Mouse (Mus musculus): ENCODE measurements around the gene B3gntl1. TPM values are rescaled to one million over a fixed set of nuclear protein-coding genes. Genes with fewer than 3 reads are reported as not detected.
"Not testable (repeated sequence)": the region's sequence is repeated elsewhere in the genome, so short reads cannot be mapped to it uniquely, and the experiment has no call there.

Gene B3gntl1
- polyA plus RNA-seq, 1 experiment from 2014 or later = 6.0 TPM

GRCm38 (mm10) chr11:121672312-121672989, 502 bp downstream of the B3gntl1 start:
- H3K36me3 ChIP-seq (ENCODE audit: control insufficient read depth, insufficient read depth) = peaks cover 6% of the 10 kb centered on the region
- no peak; the same call in 1 of the 2 replicates for ATAC-seq (replicated peaks; ENCODE audit: extremely low read depth, insufficient read depth, low FRiP score)
- peaks cover 8% of the 10 kb centered on the region for H3K4me1 ChIP-seq (ENCODE audit: control insufficient read depth, insufficient read depth, low read length)
- peak overlapping the region; percentile 70 for H3K4me2 ChIP-seq (ENCODE audit: low read depth, low read length)
- no peaks in the 10 kb centered on the region for H3K27me3 ChIP-seq (ENCODE audit: control insufficient read depth, insufficient read depth, low read length)
- peak overlapping the region; percentile 75 for H3K9ac ChIP-seq (ENCODE audit: low read length)
- peak overlapping the region; percentile 91 for H3K27ac ChIP-seq (ENCODE audit: low read length)
- under 1% methylated on average over 22 of the region's 22 CpGs for WGBS
- H3K9me3 ChIP-seq (replicated peaks; ENCODE audit: control insufficient read depth, low read length) = peaks cover 5% of the 10 kb centered on the region; the same call in 1 of the 2 replicates
- peak overlapping the region; percentile 64 for H3K4me3 ChIP-seq (ENCODE audit: low read length)

DNA sequence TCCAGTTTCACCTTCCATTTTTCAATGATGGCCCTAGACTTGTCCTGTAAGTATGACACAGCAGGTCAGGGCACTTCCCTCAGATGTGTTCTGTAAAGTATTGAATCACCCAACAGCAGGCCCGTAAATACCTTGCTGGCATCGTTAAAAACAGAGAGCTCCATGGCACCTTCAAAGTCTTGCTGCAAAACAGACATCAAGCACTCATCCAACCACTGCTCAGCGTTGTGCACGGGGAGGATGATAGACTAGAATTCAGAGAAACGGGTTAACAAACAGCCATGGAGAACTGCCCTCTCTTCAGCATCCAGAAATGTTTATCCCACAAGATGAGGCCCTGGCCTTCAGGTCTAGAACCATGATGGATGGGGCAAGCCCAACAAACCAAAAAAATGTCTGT, 2.0 kb downstream of the B3gntl1 start:
- peaks cover 2% of the 10 kb centered on the region; the same call in 1 of the 2 replicates for H3K9me3 ChIP-seq (replicated peaks; ENCODE audit: control insufficient read depth, low read length)
- H3K4me2 ChIP-seq (ENCODE audit: low read depth, low read length) = no peak overlapping the region
- H3K4me1 ChIP-seq (ENCODE audit: control insufficient read depth, insufficient read depth, low read length) = peaks cover 8% of the 10 kb centered on the region
- peaks cover 6% of the 10 kb centered on the region for H3K36me3 ChIP-seq (ENCODE audit: control insufficient read depth, insufficient read depth)
- no peaks in the 10 kb centered on the region for H3K27me3 ChIP-seq (ENCODE audit: control insufficient read depth, insufficient read depth, low read length)
- H3K4me3 ChIP-seq (ENCODE audit: low read length) = no peak overlapping the region
- H3K9ac ChIP-seq (ENCODE audit: low read length) = no peak overlapping the region
- no peak for ATAC-seq (replicated peaks; ENCODE audit: extremely low read depth, insufficient read depth, low FRiP score)
- WGBS = 93% methylated on average over 5 of the region's 5 CpGs
- no peak overlapping the region for H3K27ac ChIP-seq (ENCODE audit: low read length)

GRCm38 (mm10) chr11:121668776-121669175, 4.2 kb downstream of the B3gntl1 start:
- Histone ChIP-seq H3K4me1 (ENCODE audit: control insufficient read depth, insufficient read depth, low read length) (peaks cover 7% of the 10 kb centered on the region), H3K36me3 (ENCODE audit: control insufficient read depth, insufficient read depth) (peaks cover 6% of the 10 kb centered on the region), H3K27me3 (ENCODE audit: control insufficient read depth, insufficient read depth, low read length) (no peaks in the 10 kb centered on the region), H3K27ac (ENCODE audit: low read length) (no peak overlapping the region), H3K9ac (ENCODE audit: low read length) (no peak overlapping the region), H3K4me2 (ENCODE audit: low read depth, low read length) (no peak overlapping the region), H3K9me3 (replicated peaks; ENCODE audit: control insufficient read depth, low read length) (no peaks in the 10 kb centered on the region), H3K4me3 (ENCODE audit: low read length) (no peak overlapping the region)
- ATAC-seq (replicated peaks; ENCODE audit: extremely low read depth, insufficient read depth, low FRiP score) = no peak
- WGBS = 84% methylated on average over 5 of the region's 5 CpGs

GRCm38 (mm10) chr11:121667541-121667940, 5.4 kb downstream of the B3gntl1 start:
- no peak overlapping the region for H3K4me2 ChIP-seq (ENCODE audit: low read depth, low read length)
- H3K27me3 ChIP-seq (ENCODE audit: control insufficient read depth, insufficient read depth, low read length) = no peaks in the 10 kb centered on the region
- H3K4me3 ChIP-seq (ENCODE audit: low read length) = no peak overlapping the region
- WGBS = 94% methylated on average over 4 of the region's 4 CpGs
- no peak for ATAC-seq (replicated peaks; ENCODE audit: extremely low read depth, insufficient read depth, low FRiP score)
- H3K9me3 ChIP-seq (replicated peaks; ENCODE audit: control insufficient read depth, low read length) = no peaks in the 10 kb centered on the region
- peaks cover 6% of the 10 kb centered on the region for H3K36me3 ChIP-seq (ENCODE audit: control insufficient read depth, insufficient read depth)
- H3K27ac ChIP-seq (ENCODE audit: low read length) = no peak overlapping the region
- peaks cover 4% of the 10 kb centered on the region for H3K4me1 ChIP-seq (ENCODE audit: control insufficient read depth, insufficient read depth, low read length)
- no peak overlapping the region for H3K9ac ChIP-seq (ENCODE audit: low read length)

DNA sequence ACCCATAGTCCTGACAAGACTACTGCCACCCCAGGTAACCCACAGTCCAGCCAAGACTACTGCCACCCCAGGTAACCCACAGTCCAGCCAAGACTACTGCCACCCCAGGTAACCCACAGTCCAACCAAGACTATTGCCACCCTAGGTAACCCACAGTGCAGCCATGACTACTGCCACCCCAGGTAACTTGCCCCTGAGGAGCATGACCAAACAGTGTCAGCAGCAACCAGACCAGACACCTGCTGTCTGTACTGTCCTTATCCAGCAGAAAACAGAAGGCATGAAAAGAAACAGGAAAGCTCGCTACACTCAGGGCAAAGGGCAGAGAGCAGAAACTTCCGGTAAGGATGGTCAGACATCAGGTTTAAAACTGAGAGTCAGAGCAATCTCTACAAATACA, 11.8 kb downstream of the B3gntl1 start:
- no peak overlapping the region for H3K9ac ChIP-seq (ENCODE audit: low read length)
- H3K4me3 ChIP-seq (ENCODE audit: low read length) = no peak overlapping the region
- no peak overlapping the region for H3K4me2 ChIP-seq (ENCODE audit: low read depth, low read length)
- no peaks in the 10 kb centered on the region for H3K9me3 ChIP-seq (replicated peaks; ENCODE audit: control insufficient read depth, low read length)
- no peaks in the 10 kb centered on the region for H3K27me3 ChIP-seq (ENCODE audit: control insufficient read depth, insufficient read depth, low read length)
- WGBS = 83% methylated on average over 2 of the region's 2 CpGs
- 0 out of 2 replicates have a peak, but pooled peaks cover 2% of the 10 kb centered on the region for H3K36me3 ChIP-seq (ENCODE audit: control insufficient read depth, insufficient read depth)
- ATAC-seq (replicated peaks; ENCODE audit: extremely low read depth, insufficient read depth, low FRiP score) = no peak
- no peak overlapping the region for H3K27ac ChIP-seq (ENCODE audit: low read length)
- no peaks in the 10 kb centered on the region for H3K4me1 ChIP-seq (ENCODE audit: control insufficient read depth, insufficient read depth, low read length)

DNA sequence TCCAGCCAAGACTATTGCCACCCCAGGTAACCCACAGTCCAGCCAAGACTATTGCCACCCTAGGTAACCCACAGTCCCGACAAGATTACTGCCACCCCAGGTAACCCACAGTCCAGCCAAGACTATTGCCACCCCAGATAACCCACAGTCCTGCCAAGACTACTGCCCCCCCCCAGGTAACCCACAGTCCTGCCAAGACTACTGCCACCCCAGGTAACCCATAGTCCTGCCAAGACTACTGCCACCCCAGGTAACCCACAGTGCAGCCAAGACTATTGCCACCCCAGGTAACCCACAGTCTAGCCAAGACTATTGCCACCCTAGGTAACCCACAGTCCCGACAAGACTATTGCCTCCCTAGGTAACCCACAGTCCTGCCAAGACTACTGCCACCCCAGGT, 12.3 kb downstream of the B3gntl1 start:
- 95% methylated on average over 2 of the region's 2 CpGs for WGBS
- not testable (repeated sequence) for H3K27me3 ChIP-seq (ENCODE audit: control insufficient read depth, insufficient read depth, low read length); H3K4me3 ChIP-seq (ENCODE audit: low read length); H3K4me2 ChIP-seq (ENCODE audit: low read depth, low read length); H3K9me3 ChIP-seq (replicated peaks; ENCODE audit: control insufficient read depth, low read length); H3K36me3 ChIP-seq (ENCODE audit: control insufficient read depth, insufficient read depth); ATAC-seq (replicated peaks; ENCODE audit: extremely low read depth, insufficient read depth, low FRiP score); H3K27ac ChIP-seq (ENCODE audit: low read length); H3K9ac ChIP-seq (ENCODE audit: low read length); H3K4me1 ChIP-seq (ENCODE audit: control insufficient read depth, insufficient read depth, low read length)

DNA sequence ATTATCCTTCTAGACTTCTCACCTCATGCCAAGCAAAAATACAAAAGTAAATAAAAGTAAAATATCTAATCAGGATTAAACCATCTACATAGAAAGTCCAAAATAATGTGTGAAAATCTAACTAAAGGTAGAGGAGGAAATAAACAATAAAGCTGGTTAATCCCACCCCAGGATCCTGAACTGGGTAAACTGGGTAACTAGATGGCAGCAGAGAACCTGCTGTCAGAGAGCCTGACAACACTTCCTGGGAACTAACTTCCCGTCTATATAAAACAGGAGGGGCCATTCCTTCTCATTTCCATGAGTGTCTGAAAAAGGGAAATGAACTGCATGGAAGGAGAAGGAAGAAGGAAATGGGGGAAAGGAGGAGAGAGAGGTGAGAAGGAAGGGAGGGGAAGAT, 14.8 kb downstream of the B3gntl1 start:
- Histone ChIP-seq H3K4me2 (ENCODE audit: low read depth, low read length) (no peak overlapping the region), H3K4me3 (ENCODE audit: low read length) (no peak overlapping the region), H3K4me1 (ENCODE audit: control insufficient read depth, insufficient read depth, low read length) (no peaks in the 10 kb centered on the region), H3K27me3 (ENCODE audit: control insufficient read depth, insufficient read depth, low read length) (no peaks in the 10 kb centered on the region), H3K27ac (ENCODE audit: low read length) (no peak overlapping the region), H3K36me3 (ENCODE audit: control insufficient read depth, insufficient read depth) (peaks cover 2% of the 10 kb centered on the region; the same call in 1 of the 2 replicates), H3K9me3 (replicated peaks; ENCODE audit: control insufficient read depth, low read length) (no peaks in the 10 kb centered on the region), H3K9ac (ENCODE audit: low read length) (no peak overlapping the region)
- 27% methylated on average over 1 of the region's 1 CpGs for WGBS
- no peak for ATAC-seq (replicated peaks; ENCODE audit: extremely low read depth, insufficient read depth, low FRiP score)

DNA sequence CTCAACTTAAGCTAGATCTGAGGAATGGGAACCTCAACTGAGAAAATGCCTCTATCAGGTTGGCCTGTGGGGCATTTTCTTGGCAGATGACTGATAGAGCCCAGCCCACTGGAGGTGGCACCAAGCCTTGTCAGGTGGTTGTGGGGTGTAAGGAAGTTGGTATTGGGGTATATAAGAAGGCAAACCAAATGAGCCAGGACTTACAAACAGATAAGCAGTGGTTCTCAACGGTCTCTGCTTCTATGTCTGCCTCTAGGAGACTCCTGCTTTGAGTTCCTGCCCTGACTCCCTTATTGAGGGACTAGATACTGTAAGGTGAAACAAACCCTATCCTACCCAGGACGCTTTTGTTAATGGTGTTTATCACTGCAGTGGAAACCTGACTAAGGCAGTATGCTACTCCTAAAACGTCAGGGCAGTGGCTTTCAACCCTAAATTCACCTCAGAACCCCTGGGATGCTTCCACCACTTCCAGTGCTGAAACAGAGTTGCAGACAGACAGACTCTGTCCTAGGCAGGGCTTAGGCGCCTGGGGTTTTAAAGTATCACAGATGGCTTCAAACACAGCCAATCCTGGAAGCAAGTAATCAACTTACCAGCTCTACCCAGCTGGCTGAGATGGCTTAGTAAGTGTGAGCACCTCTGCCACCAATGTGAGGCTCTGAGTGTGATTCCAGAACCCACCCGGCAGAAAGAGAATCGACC, 17.0 kb downstream of the B3gntl1 start:
- Histone ChIP-seq H3K4me1 (ENCODE audit: control insufficient read depth, insufficient read depth, low read length) (no peaks in the 10 kb centered on the region), H3K36me3 (ENCODE audit: control insufficient read depth, insufficient read depth) (no peaks in the 10 kb centered on the region; the same call in 1 of the 2 replicates), H3K4me3 (ENCODE audit: low read length) (no peak overlapping the region), H3K4me2 (ENCODE audit: low read depth, low read length) (no peak overlapping the region), H3K9me3 (replicated peaks; ENCODE audit: control insufficient read depth, low read length) (no peaks in the 10 kb centered on the region), H3K27me3 (ENCODE audit: control insufficient read depth, insufficient read depth, low read length) (no peaks in the 10 kb centered on the region), H3K27ac (ENCODE audit: low read length) (no peak overlapping the region), H3K9ac (ENCODE audit: low read length) (no peak overlapping the region)
- WGBS = 72% methylated on average over 6 of the region's 6 CpGs
- no peak for ATAC-seq (replicated peaks; ENCODE audit: extremely low read depth, insufficient read depth, low FRiP score)

- Histone ChIP-seq H3K27me3 (ENCODE audit: control insufficient read depth, insufficient read depth, low read length) (no peaks in the 10 kb centered on the region), H3K36me3 (ENCODE audit: control insufficient read depth, insufficient read depth) (no peaks in the 10 kb centered on the region; the same call in 1 of the 2 replicates), H3K4me3 (ENCODE audit: low read length) (no peak overlapping the region), H3K27ac (ENCODE audit: low read length) (no peak overlapping the region), H3K4me2 (ENCODE audit: low read depth, low read length) (no peak overlapping the region), H3K9ac (ENCODE audit: low read length) (no peak overlapping the region), H3K4me1 (ENCODE audit: control insufficient read depth, insufficient read depth, low read length) (peaks cover under 1% of the 10 kb centered on the region; the same call in 1 of the 2 replicates), H3K9me3 (replicated peaks; ENCODE audit: control insufficient read depth, low read length) (no peaks in the 10 kb centered on the region)
- WGBS = 49% methylated on average over 6 of the region's 6 CpGs
- no peak for ATAC-seq (replicated peaks; ENCODE audit: extremely low read depth, insufficient read depth, low FRiP score)
Measured at GRCm38 (mm10) chr11:121655166-121655806, 17.7 kb downstream of the B3gntl1 start.
